Mouse (Mus musculus): ENCODE data around the gene Dhx33. TPM values are rescaled to one million over a fixed set of nuclear protein-coding genes. Genes with fewer than 3 reads are reported as not detected.

The Dhx33 gene
- polyA plus RNA-seq, 1 experiment, result 22.1 TPM

DNA sequence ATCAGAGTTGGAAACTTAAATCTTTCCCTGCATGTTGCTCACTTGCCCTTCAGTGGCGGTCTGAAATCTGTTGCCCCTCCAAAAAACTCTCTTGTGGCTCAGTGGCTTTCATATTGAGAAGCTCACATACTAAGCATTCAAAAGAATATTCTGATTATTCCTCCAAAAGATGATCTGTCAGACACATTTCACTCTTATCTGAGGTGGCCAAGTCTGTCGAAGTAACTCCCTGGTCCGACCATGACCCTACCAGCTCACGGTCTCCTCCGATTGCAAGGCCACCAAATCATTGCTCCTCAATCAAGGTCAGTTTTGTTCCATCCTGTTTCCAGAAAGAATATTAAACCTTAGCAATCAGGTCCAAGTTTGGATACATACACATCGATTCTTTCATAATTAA lies 2.8 kb upstream of the Dhx33 start:
- no peak overlapping the region for H3K27ac ChIP-seq (ENCODE audit: insufficient read depth, low read length)
- peaks cover 3% of the 10 kb centered on the region; the same call in 1 of the 2 replicates for H3K4me1 ChIP-seq (ENCODE audit: control insufficient read depth, insufficient read depth, low read length)
- H3K4me3 ChIP-seq (replicated peaks; ENCODE audit: insufficient read depth, low read depth, low read length), result no peak overlapping the region
- no peaks in the 10 kb centered on the region for H3K27me3 ChIP-seq (ENCODE audit: control insufficient read depth, insufficient read depth, low read length)
- no peak for DNase-seq
- no peak for TF ChIP-seq CTCF (IDR thresholded peaks at IDR 0.05; ENCODE audit: borderline replicate concordance, insufficient read depth, low read depth, low read length)
- TF ChIP-seq POLR2A (IDR thresholded peaks at IDR 0.05; ENCODE audit: borderline replicate concordance, insufficient read depth, low read length), result no peak
- WGBS, result 94% methylated on average over 6 of the region's 6 CpGs

DNA sequence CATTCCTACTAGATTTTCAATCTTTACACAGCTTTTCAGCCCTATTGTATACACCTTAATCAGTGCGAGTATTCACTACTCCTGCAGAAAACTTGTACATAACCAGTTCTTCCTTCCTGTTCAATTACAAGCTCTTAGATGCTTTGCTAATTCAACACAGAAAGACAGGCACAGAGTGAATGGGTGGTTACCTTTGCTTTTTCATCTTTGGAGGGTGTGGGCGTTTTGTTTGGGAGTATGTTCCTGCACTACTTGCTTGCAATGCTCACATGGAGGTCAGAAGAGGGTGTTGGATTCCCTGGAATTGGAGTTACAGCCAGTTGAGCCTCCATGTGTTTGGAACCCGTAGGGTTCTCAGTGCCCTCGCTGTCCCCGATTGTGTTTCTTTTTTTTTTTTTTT lies 809 bp upstream of the Dhx33 start:
- TF ChIP-seq CTCF (IDR thresholded peaks at IDR 0.05; ENCODE audit: borderline replicate concordance, insufficient read depth, low read depth, low read length) (no peak), POLR2A (IDR thresholded peaks at IDR 0.05; ENCODE audit: borderline replicate concordance, insufficient read depth, low read length) (no peak)
- Histone ChIP-seq H3K27me3 (ENCODE audit: control insufficient read depth, insufficient read depth, low read length) (no peaks in the 10 kb centered on the region), H3K4me3 (replicated peaks; ENCODE audit: insufficient read depth, low read depth, low read length) (peak overlapping the region; percentile 67), H3K4me1 (ENCODE audit: control insufficient read depth, insufficient read depth, low read length) (peaks cover 3% of the 10 kb centered on the region; the same call in 1 of the 2 replicates), H3K27ac (ENCODE audit: insufficient read depth, low read length) (no peak overlapping the region)
- DNase-seq, result no peak
- 47% methylated on average over 5 of the region's 5 CpGs for WGBS

DNA sequence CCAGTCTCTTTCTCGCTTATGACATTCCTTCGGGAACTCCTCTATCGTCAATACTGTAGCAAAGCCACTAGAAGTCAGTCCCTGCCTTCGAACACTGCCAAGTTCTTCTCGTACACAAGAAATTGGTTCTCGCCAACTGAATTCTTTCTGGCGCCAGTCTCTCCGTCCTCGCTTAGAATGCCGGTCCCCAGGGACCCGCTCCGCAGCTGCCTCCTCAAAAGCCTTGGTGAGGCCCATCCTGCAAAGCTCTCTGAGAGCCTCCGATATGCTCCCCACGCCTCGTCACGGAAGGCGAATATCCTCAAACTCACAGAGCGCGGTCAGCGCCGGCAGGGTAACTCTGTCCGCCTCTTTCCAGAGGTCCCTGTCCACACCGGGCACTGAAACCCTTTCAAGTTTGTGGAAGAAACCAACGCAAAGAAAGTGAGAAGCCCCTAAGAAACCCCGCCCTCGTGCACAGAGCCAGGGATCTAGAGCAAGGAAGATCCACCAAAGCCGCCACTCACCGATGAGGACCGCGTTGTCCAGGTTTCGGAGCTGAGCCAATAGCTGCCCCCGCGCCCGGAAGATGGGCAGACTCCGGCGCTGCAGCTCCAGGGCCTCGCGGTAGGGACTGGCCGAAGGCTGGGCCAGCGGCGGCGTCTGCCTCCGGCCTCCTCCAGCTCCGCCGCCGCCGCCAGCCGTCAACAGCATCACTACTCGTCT lies 474 bp downstream of the Dhx33 start:
- Histone ChIP-seq H3K27me3 (ENCODE audit: control insufficient read depth, insufficient read depth, low read length) (no peaks in the 10 kb centered on the region), H3K27ac (ENCODE audit: insufficient read depth, low read length) (no peak overlapping the region), H3K4me1 (ENCODE audit: control insufficient read depth, insufficient read depth, low read length) (peaks cover 3% of the 10 kb centered on the region; the same call in 1 of the 2 replicates), H3K4me3 (replicated peaks; ENCODE audit: insufficient read depth, low read depth, low read length) (peak overlapping the region; percentile 67)
- TF ChIP-seq POLR2A (IDR thresholded peaks at IDR 0.05; ENCODE audit: borderline replicate concordance, insufficient read depth, low read length) (no peak), CTCF (IDR thresholded peaks at IDR 0.05; ENCODE audit: borderline replicate concordance, insufficient read depth, low read depth, low read length) (no peak)
- under 1% methylated on average over 49 of the region's 49 CpGs for WGBS
- DNase-seq, result peak in 1 of 2 experiments; percentile 15

GRCm38 (mm10) chr11:71001167-71001566 lies 3.1 kb downstream of the Dhx33 start:
- no peak for TF ChIP-seq CTCF (IDR thresholded peaks at IDR 0.05; ENCODE audit: borderline replicate concordance, insufficient read depth, low read depth, low read length)
- no peak for TF ChIP-seq POLR2A (IDR thresholded peaks at IDR 0.05; ENCODE audit: borderline replicate concordance, insufficient read depth, low read length)
- no peak for DNase-seq
- no peak overlapping the region for H3K4me3 ChIP-seq (replicated peaks; ENCODE audit: insufficient read depth, low read depth, low read length)
- no peaks in the 10 kb centered on the region for H3K27me3 ChIP-seq (ENCODE audit: control insufficient read depth, insufficient read depth, low read length)
- H3K27ac ChIP-seq (ENCODE audit: insufficient read depth, low read length), result no peak overlapping the region
- H3K4me1 ChIP-seq (ENCODE audit: control insufficient read depth, insufficient read depth, low read length), result peaks cover 3% of the 10 kb centered on the region; the same call in 1 of the 2 replicates
- 78% methylated on average over 4 of the region's 4 CpGs for WGBS

GRCm38 (mm10) chr11:70982557-70983228 lies 21.5 kb downstream of the Dhx33 start, which contains the start of gene C1qbp:
Gene C1qbp (minus strand): TSS chr11:70983026.
- no peak within 1 kb of the TSS for H3K27ac ChIP-seq (ENCODE audit: insufficient read depth, low read length)
- H3K4me3 ChIP-seq (replicated peaks; ENCODE audit: insufficient read depth, low read depth, low read length), result peak within 1 kb of the TSS; percentile 91
- TF ChIP-seq CTCF (IDR thresholded peaks at IDR 0.05; ENCODE audit: borderline replicate concordance, insufficient read depth, low read depth, low read length) (peak; percentile 84), POLR2A (IDR thresholded peaks at IDR 0.05; ENCODE audit: borderline replicate concordance, insufficient read depth, low read length) (peak; percentile 57; the same call in 1 of the 2 replicates)
- WGBS, result under 1% methylated on average over 64 of the region's 64 CpGs
- H3K4me1 ChIP-seq (ENCODE audit: control insufficient read depth, insufficient read depth, low read length), result no peaks in the 10 kb centered on the region
- peak; percentile 92 to 94 for DNase-seq
- no peaks in the 10 kb centered on the region for H3K27me3 ChIP-seq (ENCODE audit: control insufficient read depth, insufficient read depth, low read length)

GRCm38 (mm10) chr11:70982030-70982429 lies 22.2 kb downstream of the Dhx33 start:
- H3K27ac ChIP-seq (ENCODE audit: insufficient read depth, low read length), result no peak overlapping the region
- TF ChIP-seq POLR2A (IDR thresholded peaks at IDR 0.05; ENCODE audit: borderline replicate concordance, insufficient read depth, low read length), result no peak
- peak overlapping the region; percentile 91 for H3K4me3 ChIP-seq (replicated peaks; ENCODE audit: insufficient read depth, low read depth, low read length)
- H3K4me1 ChIP-seq (ENCODE audit: control insufficient read depth, insufficient read depth, low read length), result no peaks in the 10 kb centered on the region
- DNase-seq, result no peak
- 6% methylated on average over 12 of the region's 12 CpGs for WGBS
- H3K27me3 ChIP-seq (ENCODE audit: control insufficient read depth, insufficient read depth, low read length), result no peaks in the 10 kb centered on the region

GRCm38 (mm10) chr11:70980751-70981510 lies 23.3 kb downstream of the Dhx33 start:
- Histone ChIP-seq H3K4me3 (replicated peaks; ENCODE audit: insufficient read depth, low read depth, low read length) (no peak overlapping the region), H3K27ac (ENCODE audit: insufficient read depth, low read length) (no peak overlapping the region), H3K27me3 (ENCODE audit: control insufficient read depth, insufficient read depth, low read length) (no peaks in the 10 kb centered on the region), H3K4me1 (ENCODE audit: control insufficient read depth, insufficient read depth, low read length) (no peaks in the 10 kb centered on the region)
- 90% methylated on average over 14 of the region's 14 CpGs for WGBS
- TF ChIP-seq POLR2A (IDR thresholded peaks at IDR 0.05; ENCODE audit: borderline replicate concordance, insufficient read depth, low read length), result no peak
- TF ChIP-seq CTCF (IDR thresholded peaks at IDR 0.05; ENCODE audit: borderline replicate concordance, insufficient read depth, low read depth, low read length), result no peak
- no peak for DNase-seq
